Mouse (Mus musculus) forebrain, embryonic 12.5 days (tissue): ENCODE results near the gene Cnot6l. TPM values are rescaled to one million over a fixed set of nuclear protein-coding genes. Genes with fewer than 3 reads are reported as not detected.

Source experiments
- ATAC-seq: fragments of 200-750 bp; cut with Nextera tagmentation; 2 replicates; pipeline ENCODE4 v1.8.0; 2017; ENCODE audit warnings: moderate TSS enrichment; ENCODE audit not compliant: low FRiP score
- H3K27ac ChIP-seq: fragments of 300-500 bp; sonication (generic); 2 replicates; pipeline ENCODE4 v1.5.1; 2016; ENCODE audit warnings: mild to moderate bottlenecking
- H3K27me3 ChIP-seq: fragments of 300-500 bp; sonication (generic); 2 replicates; pipeline ENCODE4 v1.6.1; 2016; ENCODE audit warnings: mild to moderate bottlenecking
- H3K36me3 ChIP-seq: fragments of 300-500 bp; sonication (generic); replicated peaks from 2 replicates; pipeline ENCODE4 v1.6.1; 2016; ENCODE audit warnings: mild to moderate bottlenecking
- H3K4me1 ChIP-seq: fragments of 300-500 bp; sonication (generic); 2 replicates; pipeline ENCODE4 v1.6.1; 2016
- H3K4me2 ChIP-seq: fragments of 300-500 bp; sonication (generic); 2 replicates; pipeline ENCODE4 v1.6.1; 2016; ENCODE audit warnings: mild to moderate bottlenecking, moderate library complexity
- H3K4me3 ChIP-seq: fragments of 300-500 bp; sonication (generic); replicated peaks from 2 replicates; pipeline ENCODE4 v1.5.1; 2016; ENCODE audit warnings: mild to moderate bottlenecking
- H3K9ac ChIP-seq: fragments of 300-500 bp; sonication (generic); 2 replicates; pipeline ENCODE4 v1.6.1; 2016; ENCODE audit warnings: mild to moderate bottlenecking
- H3K9me3 ChIP-seq: fragments of 300-500 bp; sonication (generic); 2 replicates; pipeline ENCODE4 v1.6.1; 2016
- WGBS: fragments of 180-500 bp; shearing (Covaris S2); methylation state at CpG from one replicate; pipeline ENCODE4 v1.1.7; 2016; 5-methylcytosine and 5-hydroxymethylcytosine counted together
- polyA plus RNA-seq: library from polyadenylated mRNA; unstranded; fragments of >200 nt; fragmentation: Nextera tagmentation; extraction: Ambion mirVana; gene quantifications from 2 replicates; pipeline ENCODE4 v1.2.1, GENCODE M21; 2016

Cnot6l gene
- polyA plus RNA-seq, 1 experiment from 2014 or later = 16.6 TPM

DNA sequence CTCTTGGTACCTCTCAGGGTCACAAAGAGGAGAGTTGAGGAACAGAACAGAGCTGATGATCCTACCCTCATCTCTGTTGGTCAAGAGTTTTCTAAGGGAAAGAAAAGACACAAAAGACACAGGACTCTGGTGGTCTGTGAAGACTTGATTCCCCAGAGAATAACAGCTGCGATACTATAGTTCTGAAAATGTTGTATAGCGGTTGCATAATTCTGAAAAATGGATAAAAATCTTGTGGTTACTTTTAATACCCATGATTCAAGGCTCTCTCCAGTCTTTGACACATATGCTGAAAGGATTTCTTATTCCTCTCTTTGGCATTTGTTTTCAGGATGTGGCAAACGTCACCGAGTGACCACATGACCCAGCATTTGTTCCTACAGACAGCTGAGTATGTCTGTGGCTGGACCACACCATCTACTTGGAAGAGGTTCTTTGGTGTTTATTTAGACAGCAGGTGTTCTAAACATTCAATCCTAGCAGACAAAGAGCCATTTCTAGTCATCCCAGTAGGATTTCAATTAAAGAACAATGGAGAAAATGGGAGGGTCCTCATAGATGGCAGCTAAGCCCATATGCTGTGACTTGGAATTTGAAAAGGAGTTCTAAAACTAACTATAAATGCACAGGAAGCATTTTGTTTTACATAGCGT is 124.7 kb downstream of the Cnot6l start:
- H3K27me3 ChIP-seq = no peaks in the 10 kb centered on the region
- 0 out of 2 replicates have a peak, but pooled peaks cover 4% of the 10 kb centered on the region for H3K4me1 ChIP-seq
- WGBS = 71% methylated on average over 5 of the region's 5 CpGs
- H3K4me3 ChIP-seq = no peak overlapping the region
- no peak overlapping the region for H3K9ac ChIP-seq
- no peak for ATAC-seq
- H3K9me3 ChIP-seq = no peaks in the 10 kb centered on the region
- H3K36me3 ChIP-seq = no peaks in the 10 kb centered on the region
- no peak overlapping the region for H3K4me2 ChIP-seq
- no peak overlapping the region for H3K27ac ChIP-seq

DNA sequence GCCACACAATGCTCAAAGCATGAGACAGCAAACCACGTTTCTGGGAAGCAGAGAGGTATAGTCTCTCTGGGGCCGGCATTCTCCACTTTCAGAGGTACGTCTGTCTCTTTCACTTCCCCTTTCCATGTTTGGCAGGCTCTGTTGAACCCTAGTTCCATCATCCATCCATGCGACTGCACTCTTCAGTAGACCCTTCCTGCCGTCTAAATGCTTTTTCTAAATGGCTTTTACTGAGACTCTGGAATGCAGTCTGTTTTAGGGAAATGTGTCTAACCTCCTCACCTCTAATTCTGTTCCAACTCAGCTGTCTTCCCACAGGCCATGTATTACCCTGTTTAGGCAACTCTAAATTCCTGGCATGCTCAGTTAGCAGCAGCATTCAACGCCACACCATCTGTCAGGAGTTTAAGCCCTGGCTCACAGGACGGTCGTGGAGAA is 126.3 kb downstream of the Cnot6l start:
- WGBS = 63% methylated on average over 8 of the region's 8 CpGs
- Histone ChIP-seq H3K4me1 (0 out of 2 replicates have a peak, but pooled peaks cover 4% of the 10 kb centered on the region), H3K4me3 (no peak overlapping the region), H3K9ac (no peak overlapping the region), H3K4me2 (no peak overlapping the region), H3K9me3 (no peaks in the 10 kb centered on the region), H3K27ac (no peak overlapping the region), H3K36me3 (no peaks in the 10 kb centered on the region), H3K27me3 (no peaks in the 10 kb centered on the region)
- no peak for ATAC-seq

DNA sequence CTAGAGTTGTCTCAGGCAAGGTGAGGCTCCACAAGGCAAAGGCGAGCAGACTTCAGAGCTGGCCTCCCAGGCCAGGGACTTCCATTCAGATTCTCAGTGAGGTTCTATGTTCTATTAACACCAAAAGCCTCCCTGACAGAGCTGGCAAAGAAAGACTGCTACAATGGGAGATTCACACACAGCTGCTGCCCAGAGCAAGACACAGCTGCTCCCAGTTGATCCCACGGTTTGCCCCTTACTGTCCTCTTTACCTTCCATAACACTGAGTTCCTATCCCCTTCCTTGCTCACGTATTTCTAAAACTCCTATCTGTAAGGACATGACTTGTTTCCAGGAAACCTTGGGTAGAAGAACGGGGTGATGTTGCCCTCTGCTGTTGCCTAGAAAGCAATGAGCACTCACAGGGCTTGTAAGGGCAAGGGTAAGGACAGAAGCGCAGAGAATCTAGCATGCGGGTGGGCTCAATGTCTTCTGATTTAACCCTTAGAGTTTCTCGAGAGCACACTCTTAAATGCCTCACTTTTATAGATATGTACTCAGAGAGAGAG is 127.8 kb downstream of the Cnot6l start:
- no peak overlapping the region for H3K27ac ChIP-seq
- no peaks in the 10 kb centered on the region for H3K9me3 ChIP-seq
- no peak overlapping the region for H3K9ac ChIP-seq
- 79% methylated on average over 7 of the region's 7 CpGs for WGBS
- H3K27me3 ChIP-seq = no peaks in the 10 kb centered on the region
- H3K4me2 ChIP-seq = no peak overlapping the region
- ATAC-seq = no peak
- 0 out of 2 replicates have a peak, but pooled peaks cover 4% of the 10 kb centered on the region for H3K4me1 ChIP-seq
- H3K36me3 ChIP-seq = no peaks in the 10 kb centered on the region
- H3K4me3 ChIP-seq = no peak overlapping the region

DNA sequence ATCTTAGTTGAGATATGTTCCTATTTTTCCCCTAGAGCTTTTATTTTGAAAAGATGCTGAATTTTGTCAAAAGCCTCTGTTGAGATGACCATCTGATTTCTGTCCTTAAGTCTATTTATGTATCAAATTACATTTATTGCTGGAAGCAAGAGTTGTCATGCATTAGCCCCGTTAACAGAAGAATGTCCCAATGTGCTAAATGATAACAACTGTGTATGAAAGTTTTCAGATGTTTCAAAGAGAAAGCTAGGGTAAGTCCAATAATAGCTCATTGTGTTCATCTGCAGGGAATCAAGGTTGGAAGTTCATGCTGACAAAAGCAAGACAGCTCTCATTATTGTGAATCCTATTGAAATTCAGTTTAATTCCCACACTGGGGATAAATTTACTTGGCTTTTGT is 129.9 kb downstream of the Cnot6l start:
- ATAC-seq = no peak
- Histone ChIP-seq H3K36me3 (no peaks in the 10 kb centered on the region), H3K4me1 (0 out of 2 replicates have a peak, but pooled peaks cover 4% of the 10 kb centered on the region), H3K27me3 (no peaks in the 10 kb centered on the region), H3K9ac (no peak overlapping the region), H3K4me2 (no peak overlapping the region), H3K4me3 (no peak overlapping the region), H3K27ac (no peak overlapping the region), H3K9me3 (no peaks in the 10 kb centered on the region)
- 37% methylated on average over 1 of the region's 1 CpGs for WGBS

DNA sequence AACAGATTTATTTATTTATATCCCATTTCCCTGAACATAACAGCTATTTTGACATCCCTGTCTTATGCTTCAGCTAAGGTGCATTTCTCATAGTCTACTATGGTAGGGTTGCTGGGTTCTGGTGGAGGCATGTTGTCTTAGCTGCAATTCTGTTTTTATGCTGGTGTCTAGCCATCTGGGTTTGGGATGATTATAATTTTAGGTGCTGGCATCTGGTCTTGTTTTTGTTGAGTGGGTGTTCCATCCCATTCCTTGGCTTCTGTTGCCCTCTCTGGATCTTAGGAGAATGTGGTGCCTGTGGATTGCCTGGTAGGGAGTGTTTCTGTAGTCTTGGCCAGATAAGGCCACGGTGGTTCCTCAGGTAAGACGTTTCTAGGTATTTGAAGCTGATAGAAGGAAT is 134.2 kb downstream of the Cnot6l start:
- Histone ChIP-seq H3K4me3 (no peak overlapping the region), H3K9ac (no peak overlapping the region), H3K4me2 (no peak overlapping the region), H3K4me1 (no peaks in the 10 kb centered on the region), H3K9me3 (no peaks in the 10 kb centered on the region), H3K27ac (no peak overlapping the region), H3K36me3 (no peaks in the 10 kb centered on the region), H3K27me3 (no peaks in the 10 kb centered on the region)
- WGBS = 86% methylated on average over 2 of the region's 2 CpGs
- ATAC-seq = no peak

Other genes with a start within 250 kb of the Cnot6l start
- 0.35 TPM in 1 of 2 replicates, not detected in the other for gene Cxcl13, start 207.2 kb downstream of the Cnot6l start, polyA plus RNA-seq
- gene Mrpl1, start 45.3 kb upstream of the Cnot6l start, polyA plus RNA-seq = 22.0 and 22.3 TPM in 2 replicates
- gene Fras1, start 209.8 kb upstream of the Cnot6l start, polyA plus RNA-seq = 8.5 and 10.8 TPM in 2 replicates